Mouse (Mus musculus): ENCODE results near the gene Aff2.
A peak's percentile ranks its signal among the peaks of the same experiment; 100 is the strongest.

Aff2 gene

GRCm38 (mm10) chrX:69360238-69361054 is at the start of gene Aff2:
Aff2 (plus strand) TSS chrX:69360294.
- DNase-seq (ENCODE audit: low read depth, low spot score): peak; percentile 9

DNA sequence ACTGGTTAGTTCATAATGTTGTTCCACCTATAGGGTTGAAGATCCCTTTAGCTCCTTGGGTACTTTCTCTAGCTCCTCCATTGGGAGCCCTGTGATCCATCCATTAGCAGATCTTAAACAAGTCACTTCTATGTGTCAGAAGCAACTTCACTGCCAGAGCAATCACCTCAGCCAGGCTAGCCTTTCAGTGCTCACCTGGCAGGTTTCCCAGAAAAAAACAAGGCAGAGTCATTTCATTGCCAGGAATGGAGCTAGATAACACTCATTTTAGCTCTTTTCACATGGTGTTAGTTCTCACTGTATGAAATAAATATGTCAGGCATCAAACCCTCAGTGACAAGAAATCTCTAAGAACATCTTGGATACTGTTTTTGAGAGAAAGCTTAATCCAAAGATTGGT is 22.8 kb upstream of the Aff2 start:
- no peak for DNase-seq (ENCODE audit: low read depth, low spot score)

DNA sequence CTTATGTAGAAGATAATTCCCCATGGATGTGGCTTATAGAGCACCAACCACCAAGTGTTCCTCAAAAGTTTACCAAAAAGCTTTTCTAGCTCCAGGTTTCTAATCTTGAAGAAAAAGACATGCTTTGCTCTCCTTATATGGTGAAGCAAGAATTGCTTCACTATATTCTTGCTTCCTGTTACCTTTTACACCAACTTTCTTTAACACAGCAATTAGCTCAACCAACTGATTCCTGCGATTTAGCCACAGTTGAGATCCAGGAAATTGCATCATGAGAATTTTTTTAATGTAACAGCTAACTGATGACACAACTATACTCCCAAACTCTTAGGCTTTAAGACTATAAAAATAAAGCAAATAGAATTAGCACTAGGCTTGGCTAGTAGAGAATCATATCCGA is 4.5 kb upstream of the Aff2 start:
- no peak for DNase-seq (ENCODE audit: low read depth, low spot score)

GRCm38 (mm10) chrX:69359360-69359759 is 734 bp upstream of the Aff2 start:
- no peak for DNase-seq (ENCODE audit: low read depth, low spot score)

GRCm38 (mm10) chrX:69359885-69360237 is 233 bp upstream of the Aff2 start:
- no peak for DNase-seq (ENCODE audit: low read depth, low spot score)

GRCm38 (mm10) chrX:69361055-69361558 is 1.0 kb downstream of the Aff2 start:
- DNase-seq (ENCODE audit: low read depth, low spot score): no peak

GRCm38 (mm10) chrX:69364198-69364597 is 4.1 kb downstream of the Aff2 start:
- DNase-seq (ENCODE audit: low read depth, low spot score): no peak

DNA sequence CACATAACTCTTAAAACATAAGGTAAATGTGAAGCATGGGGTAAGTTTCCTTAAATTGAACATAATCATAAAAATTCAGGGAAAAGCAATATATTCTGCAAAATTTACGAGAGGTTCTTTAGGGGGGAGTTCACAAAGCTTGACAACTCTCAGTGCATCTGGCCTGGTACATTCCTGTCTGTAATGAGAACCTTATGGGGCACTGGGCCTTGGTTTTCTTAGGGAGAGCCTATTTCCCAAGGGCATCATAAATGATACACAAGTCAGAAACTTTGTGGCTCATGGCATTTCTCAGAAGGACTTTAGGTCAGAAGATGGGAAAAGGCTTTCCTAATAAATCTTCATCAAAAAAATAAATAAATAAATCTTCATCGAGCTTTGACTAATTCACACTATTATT is 13.2 kb downstream of the Aff2 start:
- no peak for DNase-seq (ENCODE audit: low read depth, low spot score)

DNA sequence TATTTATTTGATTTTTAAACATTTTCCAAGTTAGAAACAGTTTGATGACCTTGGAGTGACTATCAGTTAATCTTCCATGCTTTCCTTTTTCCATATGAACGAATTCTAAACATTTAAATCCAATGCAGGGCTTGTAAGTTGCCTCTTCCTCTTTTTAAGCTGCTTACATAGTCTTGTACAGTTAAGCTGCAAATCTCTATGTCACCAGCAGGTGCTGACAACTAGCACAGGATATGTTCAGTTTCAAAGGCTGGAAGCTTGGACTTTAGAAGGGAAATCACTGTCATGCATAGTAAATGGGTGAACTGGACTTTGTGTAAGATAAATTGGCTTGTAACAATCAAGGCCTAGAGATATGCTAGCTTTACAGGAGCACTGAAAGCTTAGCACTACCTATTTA is 29.6 kb downstream of the Aff2 start:
- DNase-seq (ENCODE audit: low read depth, low spot score): peak; percentile 6

GRCm38 (mm10) chrX:69415043-69415442 is 54.9 kb downstream of the Aff2 start:
- no peak for DNase-seq (ENCODE audit: low read depth, low spot score)

- DNase-seq (ENCODE audit: low read depth, low spot score): no peak
Observed at GRCm38 (mm10) chrX:69438422-69438821, 78.3 kb downstream of the Aff2 start.

DNA sequence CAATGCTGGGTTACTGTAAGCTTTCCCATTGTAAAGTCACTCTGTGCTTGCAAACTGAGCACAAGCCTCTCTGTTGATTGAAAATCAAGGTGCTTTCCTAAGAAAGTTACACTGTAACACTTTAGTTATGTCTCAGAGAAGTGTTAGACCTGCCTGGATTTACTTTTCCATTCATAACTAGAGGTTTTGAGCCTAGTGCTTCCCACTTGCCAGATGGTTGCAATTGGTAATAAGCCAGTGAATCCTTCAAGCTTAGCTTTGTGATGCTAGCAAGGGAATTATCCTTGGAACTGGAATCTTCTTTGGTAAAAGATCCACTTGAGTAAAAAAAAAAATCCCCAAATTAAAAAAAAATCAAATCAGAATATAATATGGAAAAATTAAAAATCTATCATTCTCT is 81.8 kb downstream of the Aff2 start:
- no peak for DNase-seq (ENCODE audit: low read depth, low spot score)

DNA sequence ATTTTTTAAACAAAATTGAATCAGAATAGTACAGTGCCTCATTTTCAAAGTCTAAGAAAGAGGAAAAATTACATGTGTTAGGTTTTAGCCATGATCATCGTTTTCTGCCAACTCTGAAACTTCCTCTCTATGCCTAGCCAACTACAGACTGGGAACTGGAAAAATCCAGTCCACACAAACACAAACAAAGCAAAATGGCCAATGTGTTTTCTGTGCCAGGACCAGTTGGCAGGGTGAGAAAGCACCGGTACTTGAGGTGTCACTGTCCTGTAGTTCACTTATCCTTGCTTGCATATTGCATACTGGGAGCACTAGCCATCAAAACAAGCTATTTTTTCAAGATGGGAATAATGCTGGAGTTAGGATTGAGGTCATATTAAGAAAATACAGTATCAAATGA is 100.8 kb downstream of the Aff2 start:
- DNase-seq (ENCODE audit: low read depth, low spot score): no peak

DNA sequence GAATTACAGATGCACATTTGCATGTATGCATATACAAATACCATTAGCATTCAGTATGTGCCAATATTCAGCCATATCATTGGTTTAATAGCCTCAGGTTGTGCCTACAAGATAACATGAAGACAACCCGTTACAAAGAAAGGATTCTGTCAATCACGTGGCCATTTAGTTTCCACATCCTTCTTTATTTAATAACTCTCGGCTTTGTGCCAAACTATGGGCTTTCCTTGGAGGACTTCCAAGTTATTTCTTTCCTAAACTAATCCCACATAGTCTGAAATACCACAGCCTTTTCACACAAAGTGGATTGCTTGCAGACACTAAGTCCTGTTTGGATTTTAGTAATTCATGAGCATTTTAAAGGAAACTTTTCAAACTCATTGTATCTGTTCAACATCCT is 142.0 kb downstream of the Aff2 start:
- no peak for DNase-seq (ENCODE audit: low read depth, low spot score)

DNA sequence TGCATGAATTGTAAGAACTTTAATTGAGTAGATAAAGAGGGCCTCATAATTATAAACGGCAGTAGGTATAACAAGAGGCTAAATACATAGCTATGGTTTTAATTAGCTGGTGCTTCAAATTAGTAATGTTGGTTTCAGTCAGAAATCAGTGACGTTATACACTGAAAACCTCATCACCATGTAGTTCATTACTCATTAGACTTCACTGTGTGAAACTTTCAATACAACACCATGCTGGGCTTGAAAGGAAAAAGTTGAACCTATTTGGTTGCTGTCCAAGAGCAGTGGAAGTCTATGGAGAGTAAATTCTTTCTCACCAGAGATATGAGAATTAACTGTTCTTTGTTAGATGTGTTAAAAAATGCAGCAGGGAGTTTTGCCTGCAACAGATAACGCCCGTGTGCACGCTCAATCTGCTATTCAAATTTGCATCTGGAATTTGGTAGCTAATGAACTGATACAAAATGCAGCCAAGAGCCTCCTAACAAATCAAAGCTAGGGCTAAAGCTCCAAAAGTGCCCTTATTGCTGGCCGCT is 158.0 kb downstream of the Aff2 start:
- no peak for DNase-seq (ENCODE audit: low read depth, low spot score)

DNA sequence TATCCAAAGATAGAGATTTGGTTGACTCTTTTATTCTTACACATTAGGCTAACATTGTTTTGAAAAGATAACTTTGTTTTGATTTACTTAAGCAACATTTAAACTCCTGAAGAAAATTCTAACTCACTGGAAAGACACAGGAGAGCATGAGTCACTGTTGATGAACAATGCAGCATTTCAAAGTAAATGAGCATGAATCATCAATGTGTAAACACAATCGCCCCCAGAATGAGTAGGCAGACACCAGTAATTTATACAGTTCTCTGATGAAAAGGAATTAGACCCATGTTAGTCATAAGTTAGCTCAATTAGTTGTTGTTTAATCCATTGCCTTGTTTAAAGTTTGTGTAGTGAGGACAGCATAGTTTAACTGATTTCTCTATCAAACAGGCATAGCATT is 180.7 kb downstream of the Aff2 start:
- DNase-seq (ENCODE audit: low read depth, low spot score): no peak

GRCm38 (mm10) chrX:69579903-69580459 is 219.9 kb downstream of the Aff2 start:
- no peak for DNase-seq (ENCODE audit: low read depth, low spot score)

GRCm38 (mm10) chrX:69608793-69609192 is 248.7 kb downstream of the Aff2 start:
- DNase-seq (ENCODE audit: low read depth, low spot score): no peak

GRCm38 (mm10) chrX:69663038-69663437 is 302.9 kb downstream of the Aff2 start:
- DNase-seq (ENCODE audit: low read depth, low spot score): no peak

DNA sequence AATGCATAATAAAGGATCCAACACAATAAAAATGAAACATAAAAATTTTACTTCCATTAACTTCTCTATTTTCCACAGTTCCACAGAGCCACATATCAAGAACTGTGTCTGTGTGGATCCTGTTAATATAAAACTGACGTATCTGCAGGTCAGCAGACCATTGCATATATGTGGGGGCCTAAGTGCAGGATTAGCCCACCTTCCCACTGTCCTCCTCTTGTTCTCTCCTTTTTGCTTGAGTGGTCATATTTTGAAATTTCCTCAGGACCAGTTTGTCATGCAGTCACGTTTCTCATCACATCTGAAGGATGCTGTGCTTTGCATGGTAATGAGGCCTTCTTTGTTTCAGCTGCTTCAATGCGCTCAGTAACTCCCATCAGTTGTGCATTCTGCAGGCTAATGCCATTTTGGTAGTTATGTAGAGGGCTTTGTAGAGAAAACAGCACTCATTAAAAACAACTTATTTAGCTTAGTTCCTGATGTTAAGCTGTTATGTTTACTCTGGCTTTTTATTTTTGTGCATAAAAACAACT is 306.1 kb downstream of the Aff2 start:
- DNase-seq (ENCODE audit: low read depth, low spot score): no peak

GRCm38 (mm10) chrX:69675691-69676090 is 315.6 kb downstream of the Aff2 start:
- DNase-seq (ENCODE audit: low read depth, low spot score): no peak

DNA sequence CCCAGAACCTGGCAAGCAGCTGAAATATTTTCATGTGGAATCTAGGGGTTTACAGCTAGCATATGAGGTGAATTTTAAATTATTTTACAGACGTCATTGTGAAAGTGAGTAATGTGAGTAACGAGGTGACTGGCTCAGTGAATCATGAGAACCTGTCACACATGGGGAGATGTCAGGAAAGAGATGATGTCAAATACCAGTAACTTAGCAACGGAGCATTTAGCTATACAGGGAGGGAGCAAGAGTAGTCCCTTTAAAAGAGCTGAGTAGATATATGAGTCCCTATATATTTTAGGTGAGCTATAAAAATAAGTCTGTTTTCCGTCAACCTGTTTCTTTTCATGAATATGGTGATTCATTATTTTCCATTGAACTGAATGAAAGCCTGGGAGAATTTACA is 338.7 kb downstream of the Aff2 start:
- no peak for DNase-seq (ENCODE audit: low read depth, low spot score)

GRCm38 (mm10) chrX:69738972-69739371 is 378.9 kb downstream of the Aff2 start:
- no peak for DNase-seq (ENCODE audit: low read depth, low spot score)
